Mouse (Mus musculus) C2C12 (cell line): ENCODE results near the gene Clec12a. TPM values are rescaled to one million over a fixed set of nuclear protein-coding genes. Genes with fewer than 3 reads are reported as not detected.

Source experiments
- H3K27me3 ChIP-seq: one replicate; pipeline ENCODE4 v1.6.1; 2011; ENCODE audit not compliant: control insufficient read depth, insufficient read depth, insufficient read length
- H3K36me3 ChIP-seq: one replicate; pipeline ENCODE4 v1.6.1; 2011; ENCODE audit not compliant: control insufficient read depth, insufficient read depth
- H3K4me3 ChIP-seq: one replicate; pipeline ENCODE4 v1.5.1; 2011; ENCODE audit warnings: mild to moderate bottlenecking, control low read depth; ENCODE audit not compliant: poor library complexity, insufficient read depth, severe bottlenecking
- H3K79me2 ChIP-seq: one replicate; pipeline ENCODE4 v1.6.1; 2011; ENCODE audit not compliant: control insufficient read depth, insufficient read depth
- H3K79me3 ChIP-seq: one replicate; pipeline ENCODE4 v1.6.1; 2011; ENCODE audit warnings: low read depth, control low read depth
- H3ac ChIP-seq: one replicate; pipeline ENCODE3; 2011; ENCODE audit warnings: low read depth; ENCODE audit not compliant: control insufficient read depth, insufficient read length
- CEBPB ChIP-seq: IDR thresholded peaks from one replicate; pipeline ENCODE4 v1.6.1; 2011; ENCODE audit warnings: low read depth, mild to moderate bottlenecking, control low read depth, moderate library complexity
- CTCF ChIP-seq: IDR thresholded peaks from one replicate; pipeline ENCODE4 v1.5.1; 2011; ENCODE audit not compliant: control insufficient read depth, insufficient read depth, insufficient read length
- FOSL1 ChIP-seq: IDR thresholded peaks from one replicate; pipeline ENCODE4 v1.8.0; 2011; ENCODE audit warnings: mild to moderate bottlenecking, low read length; ENCODE audit not compliant: poor library complexity, insufficient read depth, severe bottlenecking
- MAX ChIP-seq: IDR thresholded peaks from one replicate; pipeline ENCODE4 v1.6.1; 2011; ENCODE audit warnings: mild to moderate bottlenecking, control low read depth
- MYOD1 ChIP-seq: IDR thresholded peaks from one replicate; pipeline ENCODE4 v1.6.1; 2011; ENCODE audit warnings: low read depth; ENCODE audit not compliant: control insufficient read depth, insufficient read length
- MYOG ChIP-seq: IDR thresholded peaks from one replicate; pipeline ENCODE4 v1.6.1; 2011; ENCODE audit not compliant: control insufficient read depth, insufficient read length; ENCODE audit errors: extremely low read depth
- USF1 ChIP-seq: IDR thresholded peaks from one replicate; pipeline ENCODE4 v1.6.1; 2011; ENCODE audit warnings: low read depth, mild to moderate bottlenecking, control low read depth, moderate library complexity
- polyA plus RNA-seq: library from polyadenylated mRNA; unstranded; fragments of >200 nt; fragmentation: generic; extraction: Trizol; gene quantifications from one replicate; pipeline ENCODE4 v1.2.1, GENCODE M21; 2012; ENCODE audit warnings: missing spikeins

Clec12a gene
- polyA plus RNA-seq, 1 experiment, result not detected

DNA sequence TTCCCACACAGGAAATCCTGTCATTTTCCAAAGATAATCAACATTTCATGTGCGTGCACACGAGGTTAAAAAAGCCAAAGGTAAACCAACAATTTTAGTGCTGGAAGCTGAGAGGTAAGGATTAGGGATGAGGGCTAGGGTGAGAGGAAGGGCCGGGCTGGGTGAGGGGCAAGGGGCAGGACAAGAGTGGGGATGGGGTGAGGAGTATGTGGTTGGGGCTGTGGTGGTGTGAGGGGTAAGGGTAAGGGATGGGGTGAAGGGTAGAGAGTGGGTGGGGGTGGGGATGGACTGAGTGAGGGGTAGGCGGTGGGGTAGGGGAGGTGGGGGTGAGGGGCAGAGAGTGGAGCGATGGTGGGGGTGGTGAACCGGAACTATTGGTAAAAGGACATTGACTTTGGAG is 51.2 kb downstream of the Clec12a start:
- TF ChIP-seq MYOD1 (no peak), USF1 (no peak), MYOG (no peak), CEBPB (no peak), FOSL1 (no peak), CTCF (no peak), MAX (no peak)
- Histone ChIP-seq H3K4me3 (no peak overlapping the region), H3K79me2 (no peaks in the 10 kb centered on the region), H3K27me3 (no peaks in the 10 kb centered on the region), H3K79me3 (no peaks in the 10 kb centered on the region), H3ac (no peak overlapping the region), H3K36me3 (no peaks in the 10 kb centered on the region)

GRCm38 (mm10) chr6:129396997-129397396 is 54.5 kb downstream of the Clec12a start, which contains the start of gene Clec1b:
TSS of gene Clec1b (plus strand) at chr6:129397297.
- Histone ChIP-seq H3K36me3 (no peaks in the 10 kb centered on the region), H3K4me3 (no peak within 1 kb of the TSS), H3ac (no peak within 1 kb of the TSS), H3K79me2 (no peaks in the 10 kb centered on the region), H3K27me3 (no peaks in the 10 kb centered on the region), H3K79me3 (no peaks in the 10 kb centered on the region)
- no peak for TF ChIP-seq MYOG
- TF ChIP-seq USF1, result no peak
- no peak for TF ChIP-seq CTCF
- TF ChIP-seq FOSL1, result no peak

DNA sequence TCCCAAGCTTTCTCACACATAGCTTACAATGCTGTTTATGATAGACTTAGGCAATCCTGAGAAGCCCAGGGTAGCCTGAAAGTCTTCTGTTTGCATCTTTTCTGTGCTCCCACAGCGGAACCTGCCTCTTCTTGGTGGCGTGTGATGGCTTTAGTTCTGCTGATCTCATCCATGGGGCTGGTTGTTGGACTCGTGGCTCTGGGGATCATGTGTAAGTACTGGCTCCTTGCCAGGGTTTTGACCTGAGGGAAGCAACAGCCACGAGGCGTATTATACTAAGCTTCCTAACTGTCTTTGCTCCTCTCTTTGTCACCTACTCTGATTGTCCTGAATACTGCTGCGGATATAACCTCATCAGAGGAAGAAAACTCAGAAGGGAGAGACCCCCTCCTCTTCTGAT is 57.5 kb downstream of the Clec12a start:
- no peaks in the 10 kb centered on the region for H3K27me3 ChIP-seq
- no peak for TF ChIP-seq MYOG
- TF ChIP-seq USF1, result no peak
- TF ChIP-seq MAX, result no peak
- no peak for TF ChIP-seq CEBPB
- TF ChIP-seq CTCF, result no peak
- no peak for TF ChIP-seq MYOD1
- TF ChIP-seq FOSL1, result no peak
- no peaks in the 10 kb centered on the region for H3K79me3 ChIP-seq
- H3ac ChIP-seq, result no peak overlapping the region
- no peaks in the 10 kb centered on the region for H3K79me2 ChIP-seq
- H3K36me3 ChIP-seq, result no peaks in the 10 kb centered on the region
- no peak overlapping the region for H3K4me3 ChIP-seq

DNA sequence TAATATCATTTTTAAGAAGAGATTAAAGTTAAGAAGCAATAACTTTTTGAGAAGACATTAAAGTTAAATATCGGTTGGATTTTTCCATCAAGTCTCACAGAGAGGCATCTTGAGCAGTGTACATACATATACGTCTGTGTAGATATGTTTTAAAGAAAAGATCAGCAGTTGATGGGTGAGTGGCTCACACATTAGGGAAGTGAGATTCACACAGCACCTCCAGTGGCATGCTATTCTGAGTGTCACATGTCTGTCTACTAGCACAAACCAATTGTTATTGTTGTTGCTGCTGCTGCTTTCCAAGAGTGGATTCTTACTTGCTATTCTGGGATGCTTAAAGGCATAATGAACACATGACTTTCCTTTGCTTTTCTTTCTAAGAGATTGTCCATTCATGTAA is 59.9 kb downstream of the Clec12a start:
- Histone ChIP-seq H3K36me3 (no peaks in the 10 kb centered on the region), H3K4me3 (no peak overlapping the region), H3K79me3 (no peaks in the 10 kb centered on the region), H3K27me3 (no peaks in the 10 kb centered on the region), H3ac (no peak overlapping the region), H3K79me2 (no peaks in the 10 kb centered on the region)
- no peak for TF ChIP-seq USF1
- no peak for TF ChIP-seq FOSL1
- TF ChIP-seq MAX, result no peak
- TF ChIP-seq MYOG, result no peak
- TF ChIP-seq CTCF, result no peak
- no peak for TF ChIP-seq CEBPB
- no peak for TF ChIP-seq MYOD1

GRCm38 (mm10) chr6:129403391-129403790 is 60.9 kb downstream of the Clec12a start:
- H3K36me3 ChIP-seq, result no peaks in the 10 kb centered on the region
- H3K27me3 ChIP-seq, result no peaks in the 10 kb centered on the region
- H3K79me3 ChIP-seq, result no peaks in the 10 kb centered on the region
- no peak overlapping the region for H3K4me3 ChIP-seq
- TF ChIP-seq CEBPB (no peak), USF1 (no peak), FOSL1 (no peak), MYOG (no peak), MYOD1 (no peak), MAX (no peak), CTCF (no peak)
- H3ac ChIP-seq, result no peak overlapping the region
- H3K79me2 ChIP-seq, result no peaks in the 10 kb centered on the region

DNA sequence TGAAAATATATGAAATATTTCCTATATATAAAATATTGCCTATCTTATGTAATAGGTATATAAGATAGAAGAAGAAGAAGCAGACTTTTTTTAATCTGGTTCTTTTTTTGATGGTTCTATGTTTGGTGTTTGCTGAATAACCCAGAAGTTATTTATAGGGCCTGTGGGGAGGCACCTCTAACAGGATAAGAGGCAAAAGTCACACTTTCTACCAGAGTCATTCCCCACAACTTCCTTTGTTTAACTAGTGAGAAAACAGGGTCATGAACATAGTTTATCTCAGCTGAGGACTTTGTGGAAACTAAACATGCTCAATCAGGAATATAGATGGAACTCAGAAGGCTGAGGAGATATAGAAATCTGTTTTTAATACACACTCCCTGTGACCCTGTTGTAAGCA is 63.5 kb downstream of the Clec12a start:
- TF ChIP-seq MAX (no peak), MYOD1 (no peak), FOSL1 (no peak), CEBPB (no peak), USF1 (no peak), CTCF (no peak), MYOG (no peak)
- Histone ChIP-seq H3K27me3 (no peaks in the 10 kb centered on the region), H3K79me3 (no peaks in the 10 kb centered on the region), H3K36me3 (no peaks in the 10 kb centered on the region), H3ac (no peak overlapping the region), H3K4me3 (no peak overlapping the region), H3K79me2 (no peaks in the 10 kb centered on the region)
